Mouse (Mus musculus): Measurements from ENCODE around the gene Nabp1.
A peak's percentile ranks its signal among the peaks of the same experiment; 100 is the strongest.
"Not testable (repeated sequence)": the region's sequence is repeated elsewhere in the genome, so short reads cannot be mapped to it uniquely, and the experiment has no call there.

The Nabp1 gene

DNA sequence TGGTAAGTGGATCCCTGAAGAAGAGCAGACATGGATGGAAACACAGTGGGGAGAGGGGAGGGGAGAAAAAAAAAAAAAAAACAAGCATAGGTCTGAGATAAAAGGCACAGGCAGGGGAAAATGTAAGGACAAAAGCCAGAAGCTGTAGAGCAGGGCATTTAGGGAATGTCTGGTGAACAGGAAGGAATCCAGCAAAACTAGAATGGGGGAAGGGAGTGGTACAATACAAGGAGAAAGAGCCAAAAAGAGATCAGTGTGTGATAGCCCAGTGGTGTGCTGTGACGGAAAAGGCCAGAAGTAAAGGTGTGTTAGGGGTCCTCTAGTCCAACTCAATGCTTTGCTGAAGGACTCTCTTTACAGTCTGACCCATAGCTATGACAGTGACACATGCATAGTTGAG, 8.1 kb upstream of the Nabp1 start:
- DNase-seq (ENCODE audit: low read depth, low spot score), result no peak

DNA sequence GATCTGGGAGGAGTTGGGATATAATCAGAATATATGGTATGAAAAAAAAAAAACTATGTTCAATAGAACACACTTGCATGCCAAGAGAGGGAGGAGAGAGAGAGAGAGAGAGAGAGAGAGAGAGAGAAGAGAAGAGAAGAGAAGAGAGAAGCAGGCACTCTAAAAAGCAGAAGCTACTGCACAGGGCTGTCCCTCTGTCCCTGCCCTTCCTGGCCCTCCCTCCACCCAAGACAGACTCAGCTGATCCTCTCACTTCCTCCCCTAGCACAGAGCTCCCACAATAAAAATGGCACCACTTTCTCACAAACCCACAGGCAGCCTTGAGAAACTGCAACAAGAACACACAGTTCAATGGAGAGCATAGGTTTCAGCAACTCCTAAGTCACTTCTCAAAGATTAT, 2.2 kb upstream of the Nabp1 start:
- peak; percentile 43 for DNase-seq (ENCODE audit: low read depth, low spot score)

DNA sequence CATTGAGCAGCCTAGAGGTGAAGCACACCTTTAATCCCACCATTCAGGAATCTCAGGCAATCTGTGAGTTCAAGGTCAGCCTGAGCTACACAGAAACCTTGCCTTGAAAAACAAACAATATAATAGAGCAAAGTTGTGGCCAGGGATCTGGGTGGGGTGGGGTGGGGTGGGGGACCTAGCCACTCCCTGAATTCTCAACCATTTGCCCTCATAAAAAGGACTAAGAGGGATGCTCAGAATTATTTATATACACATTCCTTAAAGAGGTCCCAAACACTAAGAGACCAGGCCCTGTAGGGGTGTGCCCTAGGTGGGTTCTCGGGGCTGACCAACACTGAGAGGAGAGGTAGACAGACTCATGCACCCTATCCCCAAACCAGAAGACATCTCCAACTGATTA, 1.5 kb upstream of the Nabp1 start:
- DNase-seq (ENCODE audit: low read depth, low spot score), result no peak

DNA sequence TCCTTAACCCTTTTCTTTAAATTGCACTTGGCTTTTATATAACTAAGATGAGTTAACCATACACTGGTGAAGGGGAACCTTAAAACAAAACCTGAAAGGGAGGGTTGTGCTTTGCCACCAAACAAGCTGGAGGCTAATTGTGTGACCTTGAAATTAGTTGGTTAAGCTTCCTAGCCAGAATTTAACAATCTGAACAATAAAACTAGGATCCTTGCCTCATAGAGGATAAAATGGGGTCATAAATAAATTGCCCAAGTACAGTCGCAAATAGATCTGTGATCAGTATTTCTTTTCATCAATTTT, 753 bp upstream of the Nabp1 start:
- DNase-seq (ENCODE audit: low read depth, low spot score), result peak; percentile 9

DNA sequence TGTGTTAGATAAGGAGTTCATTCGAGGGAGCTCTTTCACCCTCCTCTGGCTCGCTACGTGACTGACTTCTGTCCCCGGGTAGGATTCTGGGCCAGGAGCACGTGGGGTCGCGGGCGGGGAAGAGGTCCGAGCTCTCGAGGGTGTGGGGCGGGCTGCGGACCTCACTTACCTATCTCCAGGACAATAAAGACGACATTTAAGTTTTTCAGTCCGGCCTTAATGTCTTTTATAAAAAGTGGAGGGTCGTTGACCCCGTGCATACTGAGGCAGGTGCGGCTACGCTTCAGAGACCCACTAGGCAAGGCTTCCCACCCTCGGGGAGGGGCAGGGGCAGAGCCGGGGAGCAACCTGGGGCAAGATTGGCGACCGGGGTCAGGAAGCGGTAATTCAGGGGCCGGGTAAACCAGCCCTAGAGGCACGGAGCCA, 556 bp downstream of the Nabp1 start:
- DNase-seq (ENCODE audit: low read depth, low spot score), result no peak

DNA sequence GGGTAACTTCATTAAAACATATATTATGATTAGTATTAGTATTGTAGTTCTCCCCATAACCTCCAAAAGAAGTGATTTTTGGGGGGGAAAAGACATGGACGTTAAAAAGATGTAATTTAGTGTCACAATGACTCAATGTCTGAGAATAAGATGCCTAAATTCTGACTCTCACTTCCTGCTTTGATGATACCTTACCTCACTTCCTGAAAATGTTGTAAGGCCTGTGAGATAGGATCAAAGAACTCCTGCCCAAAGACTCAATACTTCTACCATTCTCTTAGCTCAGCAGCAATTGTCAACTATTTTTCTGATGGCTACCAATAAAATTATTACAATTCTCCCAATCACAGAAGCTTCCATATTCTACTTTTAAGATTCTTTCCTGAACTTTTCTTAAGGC, 1.8 kb downstream of the Nabp1 start:
- DNase-seq (ENCODE audit: low read depth, low spot score), result peak; percentile 64

DNA sequence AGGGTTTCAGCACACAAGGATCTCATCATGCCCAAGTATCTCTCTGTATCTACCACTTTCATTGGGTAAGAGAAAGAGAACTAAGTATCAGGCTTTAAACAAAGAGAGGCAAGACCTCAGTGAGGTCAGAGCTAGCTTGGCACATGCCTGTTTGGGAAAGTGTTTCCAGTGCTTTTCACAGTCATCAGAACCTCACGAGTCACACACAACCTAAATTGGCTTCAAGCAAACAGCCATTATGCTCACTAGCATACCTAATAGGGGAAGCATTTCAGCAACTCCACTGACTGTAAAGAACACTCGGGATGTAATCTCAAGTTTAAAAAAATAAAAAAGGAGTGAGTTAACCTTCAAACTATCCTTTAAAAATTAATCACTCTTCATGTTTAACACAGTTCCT, 10.1 kb downstream of the Nabp1 start:
- DNase-seq (ENCODE audit: low read depth, low spot score), result no peak

DNA sequence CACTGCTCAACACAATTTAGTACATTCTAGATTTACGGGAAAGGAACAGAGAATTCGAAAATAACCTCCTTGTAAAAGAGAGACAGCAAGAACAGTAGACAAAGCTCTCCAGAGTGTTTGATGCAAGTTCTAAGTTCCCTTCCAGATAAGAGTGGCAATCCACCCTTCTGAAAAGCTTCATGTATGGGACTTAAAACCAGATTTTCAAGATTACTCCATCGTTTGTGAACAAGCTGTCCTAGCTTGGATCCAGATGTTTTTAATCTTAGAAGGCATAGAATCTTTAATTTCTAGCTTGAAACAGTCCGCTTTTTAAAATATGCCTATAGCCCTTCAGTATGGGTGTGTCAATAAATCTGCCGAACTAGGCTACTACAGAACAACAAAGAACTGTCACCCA, 11.0 kb downstream of the Nabp1 start:
- no peak for DNase-seq (ENCODE audit: low read depth, low spot score)

DNA sequence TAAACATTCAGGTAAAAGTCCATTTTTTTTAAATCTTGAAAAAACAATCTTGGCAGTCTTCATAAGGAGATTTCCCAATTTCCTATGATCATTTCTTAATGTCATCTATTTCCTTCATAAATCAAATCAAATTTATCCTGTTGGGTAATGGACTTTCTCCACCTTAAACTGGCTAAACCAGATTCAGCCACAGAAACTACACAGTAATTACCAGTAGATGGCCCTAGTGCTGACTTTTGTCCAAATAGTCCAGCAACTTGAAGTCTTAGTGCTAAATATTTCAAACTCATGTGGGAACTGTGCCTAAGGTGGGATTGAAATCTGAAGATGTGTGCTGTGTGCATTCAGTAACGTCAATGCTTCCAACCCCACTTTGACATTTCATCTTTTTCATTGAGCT, 11.8 kb downstream of the Nabp1 start:
- DNase-seq (ENCODE audit: low read depth, low spot score), result peak; percentile 60

DNA sequence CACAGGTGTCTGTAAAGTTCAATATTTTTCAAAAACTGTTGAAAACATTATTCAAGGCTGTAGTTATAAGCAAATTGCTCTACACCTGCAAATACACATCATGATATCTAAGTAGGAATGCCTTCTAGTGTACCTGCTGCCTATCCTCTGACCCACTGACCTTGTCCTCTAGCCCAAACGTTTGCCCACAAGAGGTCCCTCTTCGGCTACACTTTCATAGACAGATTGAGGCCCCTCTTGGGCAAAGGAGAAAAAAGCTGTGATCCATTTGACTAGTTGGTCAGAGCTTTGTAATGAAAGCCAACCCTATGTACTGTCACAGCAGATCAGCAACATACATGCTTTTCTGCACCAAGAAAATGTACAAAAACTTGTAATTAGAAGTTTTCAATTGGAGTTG, 12.9 kb downstream of the Nabp1 start:
- no peak for DNase-seq (ENCODE audit: low read depth, low spot score)

DNA sequence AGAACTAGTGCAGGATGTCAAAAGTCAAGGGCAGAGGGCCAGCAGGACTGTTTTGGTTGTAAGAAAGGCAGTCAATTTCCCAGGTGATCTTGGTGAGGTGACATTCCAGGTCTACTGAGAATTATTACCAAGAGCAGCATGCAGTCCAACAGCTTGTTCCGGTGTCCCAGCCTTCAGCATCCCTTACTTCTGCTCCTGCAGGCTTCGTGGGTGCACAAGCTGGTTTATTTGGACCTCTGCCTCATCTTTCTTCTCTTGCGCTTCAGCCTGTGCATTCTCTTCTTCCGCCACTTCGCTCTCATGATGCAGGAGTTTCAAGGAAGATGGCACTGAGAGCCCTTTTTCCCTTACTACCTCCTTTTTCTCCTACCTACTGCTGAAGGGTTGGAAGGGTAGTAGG, 15.2 kb downstream of the Nabp1 start:
- DNase-seq (ENCODE audit: low read depth, low spot score), result no peak

DNA sequence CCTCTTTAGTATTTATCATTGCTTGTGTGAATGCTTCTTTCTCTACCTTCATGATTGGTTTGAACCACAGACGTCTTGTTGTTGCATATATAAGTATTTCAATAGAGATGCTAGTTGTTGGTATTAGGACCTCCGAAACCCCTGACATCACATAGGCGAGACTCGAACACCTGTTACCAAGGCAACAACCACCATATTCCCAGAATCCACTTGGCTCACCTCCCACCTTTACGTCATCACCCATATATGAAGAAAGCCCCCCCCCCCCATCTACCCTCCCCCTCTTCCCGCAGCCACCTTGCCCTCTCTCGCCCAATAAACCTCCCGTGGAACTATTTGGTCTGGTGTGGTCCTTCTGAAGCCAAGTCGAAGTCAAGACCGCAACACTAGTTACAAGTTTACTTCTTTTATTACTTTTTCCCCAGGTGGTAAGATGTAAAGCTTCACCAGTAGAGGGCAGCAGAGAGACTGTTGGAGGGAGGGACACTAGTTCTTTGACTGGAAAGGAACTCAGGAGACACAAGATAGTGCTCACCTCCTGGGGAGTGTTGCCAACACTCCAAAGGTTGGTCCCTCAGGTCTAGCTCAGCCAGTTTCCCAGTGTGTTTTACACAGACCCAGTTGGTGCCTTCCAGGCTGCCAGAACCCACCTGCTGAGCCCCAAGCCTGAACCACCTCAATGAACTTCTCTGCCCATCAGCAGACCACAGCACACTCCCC, 19.3 kb downstream of the Nabp1 start:
- peak; percentile 90 for DNase-seq (ENCODE audit: low read depth, low spot score)

DNA sequence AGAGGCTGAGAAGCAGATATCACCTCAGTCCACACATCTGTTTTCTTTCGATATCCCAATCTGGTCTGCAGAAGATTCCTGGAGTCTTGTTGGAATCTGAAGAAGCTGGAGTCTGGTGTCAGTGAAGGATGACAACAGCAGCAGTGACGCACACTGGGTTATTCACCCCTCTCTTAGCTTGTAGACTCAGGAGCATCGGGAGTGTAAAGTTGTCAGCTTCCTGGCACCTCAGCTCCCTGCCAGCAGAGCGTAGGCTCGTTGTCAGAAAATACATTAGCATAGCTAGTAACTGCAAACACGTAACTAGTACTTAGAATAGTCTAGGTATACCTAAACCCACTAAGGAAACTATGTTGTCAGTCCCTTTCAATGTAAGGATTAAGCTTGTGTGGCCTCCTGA, 20.1 kb downstream of the Nabp1 start:
- DNase-seq (ENCODE audit: low read depth, low spot score), result no peak

DNA sequence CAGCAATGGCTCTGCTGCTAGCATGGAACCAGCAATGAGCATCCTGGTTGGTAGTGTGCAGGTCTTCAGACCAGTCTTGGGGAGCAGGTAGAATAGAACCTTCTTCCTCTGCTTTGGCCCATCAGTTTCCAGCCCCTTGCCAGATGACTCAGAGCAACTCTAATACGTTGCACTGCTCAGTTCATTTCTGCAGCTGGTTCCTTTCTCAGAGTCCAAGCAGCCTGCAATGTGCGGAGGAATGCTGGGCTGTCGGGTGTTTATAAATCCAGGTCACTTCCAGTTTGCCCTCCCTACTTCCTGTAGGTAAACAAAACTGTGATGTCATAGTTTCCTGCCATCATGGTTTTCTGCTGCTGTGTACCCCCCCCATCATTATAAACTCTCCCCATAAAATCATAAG, 21.0 kb downstream of the Nabp1 start:
- no peak for DNase-seq (ENCODE audit: low read depth, low spot score)

DNA sequence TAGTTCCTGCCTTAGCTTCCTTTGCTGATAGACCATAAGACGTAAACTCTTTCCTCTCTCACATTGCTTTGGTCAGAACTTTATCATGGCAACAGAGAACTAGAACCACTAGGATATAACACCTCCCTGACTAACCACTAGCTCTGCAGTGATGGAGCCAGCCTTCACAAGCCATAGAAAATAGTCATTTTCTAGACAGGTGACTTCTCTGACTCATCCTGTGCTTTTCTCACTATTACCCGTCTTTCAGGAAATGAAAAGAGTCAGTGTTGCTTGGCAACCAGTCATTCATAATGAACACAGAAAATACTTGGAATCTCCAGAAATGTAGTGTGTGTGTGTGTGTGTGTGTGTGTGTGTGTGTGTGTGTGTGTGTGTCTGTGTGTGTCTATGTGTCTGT, 29.4 kb downstream of the Nabp1 start:
- DNase-seq (ENCODE audit: low read depth, low spot score), result peak; percentile 47

DNA sequence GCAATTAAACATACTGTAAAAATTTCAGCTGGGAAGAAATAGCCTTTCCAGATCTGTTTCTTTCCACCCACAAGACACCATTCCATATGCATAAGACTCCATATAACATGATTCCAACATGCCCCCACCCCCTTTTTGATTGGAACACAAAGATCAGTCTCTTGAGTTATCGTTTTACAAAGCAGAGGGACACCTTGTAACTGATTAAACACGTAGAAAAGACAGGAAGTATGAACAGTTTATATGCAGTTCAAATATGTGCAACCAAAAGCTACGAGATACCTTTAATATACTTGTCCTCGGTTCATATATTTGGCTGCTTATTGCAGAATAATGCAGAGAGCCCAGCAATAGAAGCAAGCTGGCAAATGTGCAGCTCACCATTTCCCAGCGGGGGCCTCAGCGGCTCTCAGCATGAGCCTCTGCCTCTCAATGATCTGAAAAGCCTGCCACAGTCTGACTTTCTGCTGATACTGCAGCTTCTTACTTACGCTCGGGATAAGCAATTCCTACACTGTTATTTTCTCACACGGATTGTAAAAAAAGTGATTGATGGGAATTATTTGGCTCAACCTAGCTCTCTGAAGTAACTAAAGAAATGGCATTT, 32.3 kb downstream of the Nabp1 start:
- no peak for DNase-seq (ENCODE audit: low read depth, low spot score)

DNA sequence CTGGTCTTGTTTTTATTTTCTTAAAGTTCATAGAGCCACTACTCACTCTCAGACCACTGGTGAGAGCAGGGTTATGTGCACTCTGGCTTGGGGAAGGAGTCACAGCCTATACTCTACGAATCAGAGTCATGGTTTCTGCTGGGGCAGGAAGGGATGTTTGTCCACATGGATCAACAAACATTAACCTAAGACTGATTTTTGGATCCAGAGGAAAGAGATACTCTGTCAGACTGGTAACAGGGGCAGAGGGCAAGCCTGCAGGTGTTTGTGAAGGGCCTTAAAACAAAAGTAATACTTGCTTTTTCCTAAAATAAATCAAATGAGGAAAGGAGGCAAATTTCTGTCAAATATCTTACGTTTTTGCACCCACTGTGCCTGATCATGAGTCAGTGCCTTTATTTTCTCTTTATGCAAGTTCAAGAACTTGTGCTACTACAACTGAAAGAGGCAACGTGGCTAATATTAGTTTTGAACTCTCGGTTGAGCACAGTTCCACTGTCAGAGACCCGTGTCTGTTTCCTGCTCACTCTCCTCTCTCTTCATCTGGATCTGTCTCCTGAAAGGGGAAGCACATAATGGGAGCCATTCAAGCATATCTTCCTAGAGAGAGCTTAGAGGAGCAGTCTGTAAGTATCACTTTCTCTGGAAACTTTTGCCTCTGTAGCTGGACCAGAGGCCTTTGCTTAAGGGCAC, 32.9 kb downstream of the Nabp1 start:
- no peak for DNase-seq (ENCODE audit: low read depth, low spot score)

DNA sequence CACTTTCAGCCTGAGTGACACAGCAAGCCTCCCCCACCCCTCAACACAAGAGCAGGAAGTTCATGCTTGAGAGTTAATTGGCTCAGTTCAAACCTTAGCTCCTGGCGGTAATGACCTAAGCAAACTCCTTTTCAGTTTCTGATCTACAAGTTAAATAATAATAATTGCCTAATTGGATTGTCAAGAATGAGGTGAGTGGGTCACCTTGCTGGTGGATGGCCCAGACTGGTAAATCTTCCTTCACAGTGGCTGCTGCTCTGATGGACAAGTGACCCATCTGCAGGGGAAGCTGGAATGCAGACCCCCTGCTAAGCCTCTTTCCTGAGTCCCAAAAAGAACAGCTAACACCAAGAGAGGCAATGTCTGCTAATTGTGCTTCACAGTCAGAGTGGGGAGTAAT, 48.5 kb downstream of the Nabp1 start:
- DNase-seq (ENCODE audit: low read depth, low spot score), result no peak

DNA sequence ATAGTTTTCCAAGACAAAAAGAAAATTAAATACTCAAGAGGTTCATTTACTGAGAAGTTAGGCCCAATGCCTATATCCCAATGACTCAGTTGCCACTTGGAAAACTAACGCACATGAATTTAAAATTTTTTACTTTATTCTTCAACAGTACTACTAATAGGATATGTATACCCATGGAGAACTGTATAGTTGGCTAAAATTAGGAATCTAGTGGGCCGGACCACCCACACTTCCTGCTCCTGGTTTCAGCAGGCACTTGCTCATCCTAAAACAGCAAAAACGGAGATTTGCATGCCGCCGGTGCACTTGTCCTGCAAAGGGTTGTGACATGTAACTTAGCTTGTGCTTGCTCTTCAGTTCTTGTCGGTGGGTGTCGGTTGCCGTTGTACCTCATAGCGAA, 51.9 kb downstream of the Nabp1 start:
- no peak for DNase-seq (ENCODE audit: low read depth, low spot score)

DNA sequence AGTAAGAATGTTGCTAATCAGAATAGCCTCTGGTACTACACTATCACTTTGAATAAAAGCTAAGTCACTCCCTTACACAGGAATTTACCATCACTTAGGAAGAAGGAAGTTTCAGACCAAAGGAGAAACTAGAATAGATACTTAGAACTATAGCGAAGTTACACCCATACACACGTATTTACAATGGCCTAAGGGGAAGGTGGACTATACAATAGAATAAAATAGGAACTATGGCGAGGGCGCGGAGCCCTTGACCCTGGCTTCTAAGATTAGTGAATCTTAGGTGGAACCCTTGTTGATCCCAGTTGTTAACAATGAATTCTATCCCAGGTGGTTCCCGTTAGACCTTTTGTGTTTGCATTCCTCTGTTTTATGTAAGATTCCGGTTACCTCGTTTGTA, 57.2 kb downstream of the Nabp1 start:
- DNase-seq (ENCODE audit: low read depth, low spot score), result not testable (repeated sequence)

DNA sequence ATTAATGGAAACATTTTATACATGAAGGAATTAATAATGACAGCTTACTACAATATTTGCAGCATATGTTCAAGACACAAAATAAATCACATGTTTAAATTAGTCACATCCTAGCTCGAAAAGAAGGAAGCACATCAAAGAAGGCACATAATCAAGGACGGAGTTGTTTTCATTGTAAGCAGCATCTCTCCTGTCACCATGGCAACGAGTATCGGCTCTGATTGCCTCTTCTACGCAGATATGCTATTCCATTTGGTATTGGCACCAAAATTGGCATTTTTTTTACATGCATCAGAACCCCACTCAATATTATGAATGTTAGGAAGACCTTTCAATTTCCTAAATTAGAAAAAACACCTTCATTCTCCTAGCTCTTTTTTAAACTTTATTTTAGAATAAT, 59.5 kb downstream of the Nabp1 start:
- no peak for DNase-seq (ENCODE audit: low read depth, low spot score)

Data from CD4-positive, CD25-positive, alpha-beta regulatory T cell, adult 2 months (primary cell).